Mouse (Mus musculus) liver, embryonic 14.5 days (tissue): ENCODE data around the gene Ssu72. TPM values are rescaled to one million over a fixed set of nuclear protein-coding genes. Genes with fewer than 3 reads are reported as not detected.

Experiments used
- ATAC-seq: fragments of 200-750 bp; cut with Nextera tagmentation; 2 replicates; pipeline ENCODE4 v1.8.0; 2017; ENCODE audit warnings: moderate number of reproducible peaks, mild to moderate bottlenecking, moderate library complexity; ENCODE audit not compliant: insufficient read depth
- DNase-seq, 3 experiments: peaks; one replicate each; pipeline ENCODE4 v3.0.0-alpha.2; 2012 to 2013; ENCODE audit warnings: low read depth in 3 of 3, low spot score in 3 of 3
- H3K27ac ChIP-seq: fragments of 300-500 bp; sonication (generic); 2 replicates; pipeline ENCODE4 v1.5.1; 2014; ENCODE audit warnings: moderate library complexity, mild to moderate bottlenecking, control low read depth, inconsistent platforms
- H3K27me3 ChIP-seq: fragments of 300-500 bp; sonication (generic); 2 replicates; pipeline ENCODE4 v1.6.1; 2014; ENCODE audit warnings: mild to moderate bottlenecking, low read length, moderate library complexity; ENCODE audit not compliant: control insufficient read depth, insufficient read depth
- H3K36me3 ChIP-seq: fragments of 300-500 bp; sonication (generic); replicated peaks from 2 replicates; pipeline ENCODE4 v1.6.1; 2014; ENCODE audit warnings: low read depth; ENCODE audit not compliant: control insufficient read depth, insufficient read depth
- H3K4me1 ChIP-seq, 2 experiments: fragments of 200-500 bp in 1 of 2; fragments of 300-500 bp in 1 of 2; sonication (generic) in 1 of 2; replicated peaks; 2 replicates each; pipeline ENCODE4 v1.6.1; 2012 to 2014; ENCODE audit warnings: antibody characterized with exemption in 1 of 2, inconsistent platforms in 1 of 2, low read length in 1 of 2; ENCODE audit not compliant: control insufficient read depth in 2 of 2, insufficient read depth in 2 of 2
- H3K4me2 ChIP-seq: fragments of 300-500 bp; sonication (generic); 2 replicates; pipeline ENCODE4 v1.6.1; 2014; ENCODE audit warnings: low read depth, mild to moderate bottlenecking, control low read depth, moderate library complexity
- H3K4me3 ChIP-seq, 2 experiments: fragments of 200-500 bp in 1 of 2; fragments of 300-500 bp in 1 of 2; sonication (generic) in 1 of 2; 2 replicates each; pipeline ENCODE4 v1.5.1; 2012 to 2014; ENCODE audit warnings: low read depth in 2 of 2, low read length in 2 of 2, mild to moderate bottlenecking in 2 of 2, control low read depth in 1 of 2, inconsistent platforms in 1 of 2, moderate library complexity in 1 of 2; ENCODE audit not compliant: insufficient read depth in 1 of 2
- H3K9ac ChIP-seq: fragments of 300-500 bp; sonication (generic); replicated peaks from 2 replicates; pipeline ENCODE4 v1.6.1; 2014; ENCODE audit warnings: mild to moderate bottlenecking, control low read depth, moderate library complexity
- H3K9me3 ChIP-seq: fragments of 300-500 bp; sonication (generic); 2 replicates; pipeline ENCODE4 v1.6.1; 2016; ENCODE audit warnings: low read length, mixed read lengths; ENCODE audit not compliant: control insufficient read depth
- CTCF ChIP-seq: IDR thresholded peaks from 2 replicates; pipeline ENCODE4 v1.5.1; 2016; ENCODE audit warnings: antibody characterized with exemption, low read depth, control low read depth
- EP300 ChIP-seq: IDR thresholded peaks from 2 replicates; pipeline ENCODE4 v1.6.1; 2016; ENCODE audit warnings: antibody characterized with exemption, low read depth
- WGBS: fragments of 180-500 bp; shearing (Covaris S2); extraction: QIAGEN DNeasy Blood & Tissue Kit; methylation state at CpG from one replicate; pipeline ENCODE4 v1.1.7; 2014; ENCODE audit not compliant: insufficient replicate concordance; 5-methylcytosine and 5-hydroxymethylcytosine counted together
- polyA plus RNA-seq, 2 experiments: library from polyadenylated mRNA; depleted of rRNA in 1 of 2; stranded (reverse) in 1 of 2; unstranded in 1 of 2; fragments of >200 nt; fragmentation: Nextera tagmentation in 1 of 2; extraction: Ambion mirVana in 1 of 2; gene quantifications; 2 replicates each; pipeline versions ENCODE4 v1.2.1 to v1.2.3; 2012 to 2014

Gene Ssu72
- polyA plus RNA-seq, 2 experiments, result 38.6 to 56.9 TPM

- no peak overlapping the region for H3K9ac ChIP-seq
- TF ChIP-seq CTCF (no peak), EP300 (no peak)
- DNase-seq (no peak), ATAC-seq (no peak)
- H3K27ac ChIP-seq, result no peak overlapping the region
- no peak overlapping the region for H3K4me3 ChIP-seq
- H3K4me2 ChIP-seq, result no peak overlapping the region
- peaks cover 29% of the 10 kb centered on the region for H3K27me3 ChIP-seq
- 20% methylated on average over 2 of the region's 2 CpGs for WGBS
- H3K9me3 ChIP-seq, result no peaks in the 10 kb centered on the region
- H3K36me3 ChIP-seq, result no peaks in the 10 kb centered on the region
- H3K4me1 ChIP-seq, result peaks cover 0 to 2% of the 10 kb centered on the region in 2 experiments; a peak in 1 of 4 replicates
Observed at GRCm38 (mm10) chr4:155776704-155777335, 72.2 kb downstream of the Ssu72 start.

- Histone ChIP-seq H3K9ac (no peak overlapping the region), H3K27me3 (peaks cover 33% of the 10 kb centered on the region), H3K36me3 (no peaks in the 10 kb centered on the region), H3K4me3 (no peak overlapping the region), H3K27ac (no peak overlapping the region), H3K4me1 (peaks cover 0 to 2% of the 10 kb centered on the region in 2 experiments; a peak in 1 of 4 replicates), H3K9me3 (no peaks in the 10 kb centered on the region), H3K4me2 (no peak overlapping the region)
- DNase-seq (no peak), ATAC-seq (no peak)
- 53% methylated on average over 2 of the region's 2 CpGs for WGBS
- TF ChIP-seq EP300 (no peak), CTCF (no peak)
Observed at GRCm38 (mm10) chr4:155777816-155778215, 73.2 kb downstream of the Ssu72 start.

- no peak overlapping the region for H3K27ac ChIP-seq
- ATAC-seq (no peak), DNase-seq (no peak)
- H3K9me3 ChIP-seq, result no peaks in the 10 kb centered on the region
- H3K9ac ChIP-seq, result no peak overlapping the region
- no peak overlapping the region for H3K4me2 ChIP-seq
- H3K4me1 ChIP-seq, result peaks cover 0 to under 1% of the 10 kb centered on the region in 2 experiments; a peak in 2 of 4 replicates
- no peak overlapping the region for H3K4me3 ChIP-seq
- WGBS, result 75% methylated on average over 4 of the region's 4 CpGs
- TF ChIP-seq EP300, result no peak
- no peak for TF ChIP-seq CTCF
- no peaks in the 10 kb centered on the region for H3K36me3 ChIP-seq
- H3K27me3 ChIP-seq, result peaks cover 22% of the 10 kb centered on the region
Observed at GRCm38 (mm10) chr4:155779498-155779897, 74.9 kb downstream of the Ssu72 start.

GRCm38 (mm10) chr4:155780895-155781294 is 76.3 kb downstream of the Ssu72 start:
- WGBS, result 30% methylated on average over 6 of the region's 6 CpGs
- TF ChIP-seq EP300 (no peak), CTCF (no peak)
- H3K27me3 ChIP-seq, result peaks cover 9% of the 10 kb centered on the region
- ATAC-seq, result no peak
- DNase-seq, result no peak
- H3K36me3 ChIP-seq, result no peaks in the 10 kb centered on the region
- H3K4me3 ChIP-seq, result no peak overlapping the region
- peaks cover 0 to 3% of the 10 kb centered on the region in 2 experiments; a peak in 2 of 4 replicates for H3K4me1 ChIP-seq
- no peak overlapping the region for H3K9ac ChIP-seq
- H3K9me3 ChIP-seq, result no peaks in the 10 kb centered on the region
- H3K4me2 ChIP-seq, result no peak overlapping the region
- H3K27ac ChIP-seq, result no peak overlapping the region

Other genes starting within 250 kb of the Ssu72 start
- gene Tmem52, start 235.7 kb upstream of the Ssu72 start, polyA plus RNA-seq (2012; rRNA removed), result not detected in 2 replicates
- not detected in 2 replicates for gene Tmem52, start 235.7 kb upstream of the Ssu72 start, polyA plus RNA-seq (2014; fragmentation: Nextera tagmentation; extraction: Ambion mirVana)
- gene Gnb1, start 213.4 kb upstream of the Ssu72 start, polyA plus RNA-seq (2012; rRNA removed), result 92.8 and 127 TPM in 2 replicates
- 98.7 and 108 TPM in 2 replicates for gene Gnb1, start 213.4 kb upstream of the Ssu72 start, polyA plus RNA-seq (2014; fragmentation: Nextera tagmentation; extraction: Ambion mirVana)
- gene Nadk, start 142.4 kb upstream of the Ssu72 start, polyA plus RNA-seq (2012; rRNA removed), result 32.0 and 32.2 TPM in 2 replicates
- 40.2 and 48.4 TPM in 2 replicates for gene Nadk, start 142.4 kb upstream of the Ssu72 start, polyA plus RNA-seq (2014; fragmentation: Nextera tagmentation; extraction: Ambion mirVana)
- 4.1 and 4.2 TPM in 2 replicates for gene Slc35e2, start 103.4 kb upstream of the Ssu72 start, polyA plus RNA-seq (2012; rRNA removed)
- gene Slc35e2, start 103.4 kb upstream of the Ssu72 start, polyA plus RNA-seq (2014; fragmentation: Nextera tagmentation; extraction: Ambion mirVana), result 6.7 and 7.9 TPM in 2 replicates
- gene Cdk11b, start 79.9 kb upstream of the Ssu72 start, polyA plus RNA-seq (2012; rRNA removed), result 12.6 and 21.4 TPM in 2 replicates
- gene Cdk11b, start 79.9 kb upstream of the Ssu72 start, polyA plus RNA-seq (2014; fragmentation: Nextera tagmentation; extraction: Ambion mirVana), result 16.3 and 19.4 TPM in 2 replicates
- not detected in 2 replicates for gene Gm10563, start 59.4 kb upstream of the Ssu72 start, polyA plus RNA-seq (2012; rRNA removed)
- not detected in 2 replicates for gene Gm10563, start 59.4 kb upstream of the Ssu72 start, polyA plus RNA-seq (2014; fragmentation: Nextera tagmentation; extraction: Ambion mirVana)
- gene Mmp23, start 51.4 kb upstream of the Ssu72 start, polyA plus RNA-seq (2012; rRNA removed), result 3.4 and 5.4 TPM in 2 replicates
- 2.8 TPM in 2 replicates for gene Mmp23, start 51.4 kb upstream of the Ssu72 start, polyA plus RNA-seq (2014; fragmentation: Nextera tagmentation; extraction: Ambion mirVana)
- gene Mib2, start 35.6 kb upstream of the Ssu72 start, polyA plus RNA-seq (2012; rRNA removed), result 4.8 and 4.9 TPM in 2 replicates
- gene Mib2, start 35.6 kb upstream of the Ssu72 start, polyA plus RNA-seq (2014; fragmentation: Nextera tagmentation; extraction: Ambion mirVana), result 1.8 and 1.9 TPM in 2 replicates
- 0.58 and 0.87 TPM in 2 replicates for gene Fndc10, start 10.5 kb upstream of the Ssu72 start, polyA plus RNA-seq (2012; rRNA removed)
- 0.10 and 0.15 TPM in 2 replicates for gene Fndc10, start 10.5 kb upstream of the Ssu72 start, polyA plus RNA-seq (2014; fragmentation: Nextera tagmentation; extraction: Ambion mirVana)
- 0.06 and 0.17 TPM in 2 replicates for gene Tmem240, start 30.0 kb downstream of the Ssu72 start, polyA plus RNA-seq (2012; rRNA removed)
- 0.06 TPM in 1 of 2 replicates, not detected in the other for gene Tmem240, start 30.0 kb downstream of the Ssu72 start, polyA plus RNA-seq (2014; fragmentation: Nextera tagmentation; extraction: Ambion mirVana)
- gene Atad3a, start 56.3 kb downstream of the Ssu72 start, polyA plus RNA-seq (2012; rRNA removed), result 28.7 and 41.8 TPM in 2 replicates
- 31.2 and 38.7 TPM in 2 replicates for gene Atad3a, start 56.3 kb downstream of the Ssu72 start, polyA plus RNA-seq (2014; fragmentation: Nextera tagmentation; extraction: Ambion mirVana)
- 0.13 and 0.15 TPM in 2 replicates for gene Vwa1, start 69.9 kb downstream of the Ssu72 start, polyA plus RNA-seq (2012; rRNA removed)
- 0.14 and 0.19 TPM in 2 replicates for gene Vwa1, start 69.9 kb downstream of the Ssu72 start, polyA plus RNA-seq (2014; fragmentation: Nextera tagmentation; extraction: Ambion mirVana)
- 0.28 and 0.32 TPM in 2 replicates for gene Tmem88b, start 81.1 kb downstream of the Ssu72 start, polyA plus RNA-seq (2012; rRNA removed)
- gene Tmem88b, start 81.1 kb downstream of the Ssu72 start, polyA plus RNA-seq (2014; fragmentation: Nextera tagmentation; extraction: Ambion mirVana), result 0.04 and 0.11 TPM in 2 replicates
- 0.02 and 0.03 TPM in 2 replicates for gene Ankrd65, start 85.6 kb downstream of the Ssu72 start, polyA plus RNA-seq (2012; rRNA removed)
- not detected in 2 replicates for gene Ankrd65, start 85.6 kb downstream of the Ssu72 start, polyA plus RNA-seq (2014; fragmentation: Nextera tagmentation; extraction: Ambion mirVana)
- gene Mrpl20, start 98.1 kb downstream of the Ssu72 start, polyA plus RNA-seq (2012; rRNA removed), result 41.6 and 62.8 TPM in 2 replicates
- gene Mrpl20, start 98.1 kb downstream of the Ssu72 start, polyA plus RNA-seq (2014; fragmentation: Nextera tagmentation; extraction: Ambion mirVana), result 197 and 200 TPM in 2 replicates
- gene Ccnl2, start 107.7 kb downstream of the Ssu72 start, polyA plus RNA-seq (2012; rRNA removed), result 43.3 and 65.8 TPM in 2 replicates
- gene Ccnl2, start 107.7 kb downstream of the Ssu72 start, polyA plus RNA-seq (2014; fragmentation: Nextera tagmentation; extraction: Ambion mirVana), result 51.2 and 57.2 TPM in 2 replicates
- 67.4 and 77.0 TPM in 2 replicates for gene Aurkaip1, start 126.5 kb downstream of the Ssu72 start, polyA plus RNA-seq (2012; rRNA removed)
- 117 and 120 TPM in 2 replicates for gene Aurkaip1, start 126.5 kb downstream of the Ssu72 start, polyA plus RNA-seq (2014; fragmentation: Nextera tagmentation; extraction: Ambion mirVana)
- gene Mxra8, start 134.9 kb downstream of the Ssu72 start, polyA plus RNA-seq (2012; rRNA removed), result 5.4 and 6.2 TPM in 2 replicates
- gene Mxra8, start 134.9 kb downstream of the Ssu72 start, polyA plus RNA-seq (2014; fragmentation: Nextera tagmentation; extraction: Ambion mirVana), result 3.9 and 4.9 TPM in 2 replicates
- gene Dvl1, start 142.6 kb downstream of the Ssu72 start, polyA plus RNA-seq (2012; rRNA removed), result 20.9 and 24.5 TPM in 2 replicates
- 2.8 and 3.9 TPM in 2 replicates for gene Dvl1, start 142.6 kb downstream of the Ssu72 start, polyA plus RNA-seq (2014; fragmentation: Nextera tagmentation; extraction: Ambion mirVana)
- 0.08 and 0.09 TPM in 2 replicates for gene Tas1r3, start 158.6 kb downstream of the Ssu72 start, polyA plus RNA-seq (2012; rRNA removed)
- 0.04 and 0.06 TPM in 2 replicates for gene Tas1r3, start 158.6 kb downstream of the Ssu72 start, polyA plus RNA-seq (2014; fragmentation: Nextera tagmentation; extraction: Ambion mirVana)
- gene Cptp, start 164.6 kb downstream of the Ssu72 start, polyA plus RNA-seq (2012; rRNA removed), result 5.6 and 6.6 TPM in 2 replicates
- 7.6 and 9.4 TPM in 2 replicates for gene Cptp, start 164.6 kb downstream of the Ssu72 start, polyA plus RNA-seq (2014; fragmentation: Nextera tagmentation; extraction: Ambion mirVana)
- gene Ints11, start 164.7 kb downstream of the Ssu72 start, polyA plus RNA-seq (2012; rRNA removed), result 16.7 and 22.1 TPM in 2 replicates
- gene Ints11, start 164.7 kb downstream of the Ssu72 start, polyA plus RNA-seq (2014; fragmentation: Nextera tagmentation; extraction: Ambion mirVana), result 34.0 and 34.6 TPM in 2 replicates
- 16.8 and 19.4 TPM in 2 replicates for gene Pusl1, start 187.0 kb downstream of the Ssu72 start, polyA plus RNA-seq (2012; rRNA removed)
- 12.9 and 14.9 TPM in 2 replicates for gene Pusl1, start 187.0 kb downstream of the Ssu72 start, polyA plus RNA-seq (2014; fragmentation: Nextera tagmentation; extraction: Ambion mirVana)
- 9.4 and 9.6 TPM in 2 replicates for gene Acap3, start 187.0 kb downstream of the Ssu72 start, polyA plus RNA-seq (2012; rRNA removed)
- gene Acap3, start 187.0 kb downstream of the Ssu72 start, polyA plus RNA-seq (2014; fragmentation: Nextera tagmentation; extraction: Ambion mirVana), result 4.7 and 5.5 TPM in 2 replicates
- 19.9 and 36.9 TPM in 2 replicates for gene Ube2j2, start 239.0 kb downstream of the Ssu72 start, polyA plus RNA-seq (2012; rRNA removed)
- 61.5 and 62.3 TPM in 2 replicates for gene Ube2j2, start 239.0 kb downstream of the Ssu72 start, polyA plus RNA-seq (2014; fragmentation: Nextera tagmentation; extraction: Ambion mirVana)